Mouse (Mus musculus) cerebellum, adult 2 months (tissue): ENCODE measurements around the gene Dtnb. TPM values are rescaled to one million over a fixed set of nuclear protein-coding genes. Genes with fewer than 3 reads are reported as not detected.

ENCODE experiments used
- DNase-seq, 2 experiments: peaks; one replicate each; pipeline ENCODE4 v3.0.0; 2021
- H3K27ac ChIP-seq: fragments of 200-500 bp; 2 replicates; pipeline ENCODE4 v1.5.1; 2012; ENCODE audit warnings: low read length, control low read depth, inconsistent platforms; ENCODE audit not compliant: insufficient read depth
- H3K27me3 ChIP-seq: fragments of 200-500 bp; 2 replicates; pipeline ENCODE4 v1.6.1; 2012; ENCODE audit warnings: inconsistent platforms, mild to moderate bottlenecking, low read length, moderate library complexity; ENCODE audit not compliant: control insufficient read depth, insufficient read depth
- H3K4me1 ChIP-seq: fragments of 200-500 bp; 2 replicates; pipeline ENCODE4 v1.6.1; 2011; ENCODE audit warnings: low read length; ENCODE audit not compliant: control insufficient read depth, insufficient read depth
- H3K4me3 ChIP-seq: fragments of 200-500 bp; replicated peaks from 2 replicates; pipeline ENCODE3; 2011; ENCODE audit warnings: mild to moderate bottlenecking, low read depth, low read length, control low read depth; ENCODE audit not compliant: insufficient read depth
- CTCF ChIP-seq: fragments of 200-500 bp; IDR thresholded peaks from 2 replicates; pipeline ENCODE4 v1.5.1; 2011; ENCODE audit warnings: low read depth, mild to moderate bottlenecking, control low read depth, low read length, moderate library complexity, borderline replicate concordance; ENCODE audit not compliant: insufficient read depth
- POLR2A ChIP-seq: fragments of 200-500 bp; IDR thresholded peaks from 2 replicates; pipeline ENCODE4 v1.6.1; 2011; ENCODE audit warnings: low read length, control low read depth, borderline replicate concordance; ENCODE audit not compliant: insufficient read depth
- WGBS: fragments of 180-500 bp; shearing (Covaris S2); methylation state at CpG from one replicate; pipeline ENCODE4 v1.1.7; 2018; 5-methylcytosine and 5-hydroxymethylcytosine counted together
- polyA plus RNA-seq: library from polyadenylated mRNA; depleted of rRNA; stranded (reverse); fragments of >200 nt; gene quantifications from 2 replicates; pipeline ENCODE4 v1.2.3, GENCODE M21; 2012

Dtnb gene
- polyA plus RNA-seq, 1 experiment = 86.6 TPM

DNA sequence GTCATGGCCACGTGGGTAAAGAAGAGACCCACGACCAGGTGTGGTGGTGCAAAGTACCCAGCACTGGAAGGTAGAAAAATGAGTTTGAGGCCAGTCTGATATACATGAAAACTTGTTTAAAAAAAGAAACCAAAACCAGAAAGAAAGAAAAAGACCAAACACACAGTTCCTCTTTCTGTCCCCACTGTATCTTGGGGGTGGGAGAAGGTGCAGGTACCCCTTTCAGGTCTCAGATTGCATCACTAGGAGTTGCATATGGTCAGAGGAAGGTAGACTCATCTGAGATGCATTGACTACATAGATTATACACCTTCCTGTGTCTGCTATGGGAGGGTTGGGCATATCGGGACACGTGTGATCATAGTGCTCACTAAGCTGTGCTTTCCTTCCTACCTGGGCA lies 85.1 kb downstream of the Dtnb start:
- H3K4me1 ChIP-seq = peaks cover 7% of the 10 kb centered on the region
- WGBS = 83% methylated on average over 4 of the region's 4 CpGs
- no peak for DNase-seq
- H3K4me3 ChIP-seq = no peak overlapping the region
- H3K27me3 ChIP-seq = no peaks in the 10 kb centered on the region
- no peak overlapping the region for H3K27ac ChIP-seq
- TF ChIP-seq POLR2A (no peak), CTCF (no peak)

DNA sequence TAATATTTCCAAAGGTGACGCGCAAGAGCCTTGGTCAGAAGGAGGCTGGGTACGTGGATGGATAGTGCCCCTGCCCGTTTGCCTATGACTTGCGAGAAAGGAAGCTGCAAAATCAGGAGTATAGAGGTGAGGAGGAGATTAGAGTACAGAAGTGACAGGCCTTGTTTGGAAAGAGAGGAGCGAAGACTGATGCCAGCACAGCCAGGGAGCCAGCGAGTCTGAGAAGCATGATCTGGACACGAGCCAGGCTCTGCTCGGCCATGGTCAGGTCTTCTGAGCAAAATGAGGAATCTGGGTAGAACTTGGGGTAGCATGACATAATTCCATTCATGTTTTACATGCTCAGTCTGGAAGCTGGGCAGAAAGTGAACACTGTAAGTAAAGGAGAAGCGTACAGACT lies 85.6 kb downstream of the Dtnb start:
- peak; percentile 39 to 52 for DNase-seq
- WGBS = 42% methylated on average over 10 of the region's 10 CpGs
- Histone ChIP-seq H3K4me3 (no peak overlapping the region), H3K27me3 (no peaks in the 10 kb centered on the region), H3K4me1 (peaks cover 10% of the 10 kb centered on the region), H3K27ac (no peak overlapping the region)
- TF ChIP-seq CTCF = no peak
- no peak for TF ChIP-seq POLR2A

DNA sequence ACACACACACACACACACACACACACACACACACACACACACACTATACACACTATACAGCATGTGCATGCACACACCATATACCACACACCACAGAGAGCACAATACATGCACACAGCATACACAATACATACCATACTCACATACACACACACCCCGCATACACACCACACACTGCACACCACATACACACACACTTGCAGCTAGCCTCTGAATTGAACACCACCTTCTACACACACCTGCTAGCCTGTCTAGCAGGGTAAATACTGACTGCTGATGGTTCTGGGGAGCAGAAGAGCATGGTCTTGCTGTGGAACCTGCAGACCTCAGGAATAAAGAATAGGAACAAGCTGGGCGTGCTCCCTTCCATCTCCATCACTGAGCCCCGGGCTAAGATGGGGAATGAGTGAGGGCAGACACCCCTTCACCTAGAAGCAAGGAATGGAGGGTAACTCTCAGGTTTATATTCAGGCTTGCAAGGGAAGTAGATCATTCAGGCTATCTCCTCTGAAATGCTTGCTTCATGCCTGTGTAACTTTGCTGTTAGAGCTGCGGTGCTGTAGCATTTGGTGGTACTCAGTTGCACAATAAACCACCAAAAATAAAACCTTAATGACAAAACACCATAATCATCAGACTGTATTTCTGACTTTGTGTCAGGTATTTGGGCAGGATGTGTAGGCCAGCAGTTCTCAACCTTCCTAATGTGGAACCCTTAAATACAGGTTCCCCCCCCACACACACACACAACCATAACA lies 87.6 kb downstream of the Dtnb start:
- TF ChIP-seq CTCF (no peak), POLR2A (no peak)
- Histone ChIP-seq H3K27ac (no peak overlapping the region), H3K4me1 (peaks cover 12% of the 10 kb centered on the region), H3K27me3 (no peaks in the 10 kb centered on the region), H3K4me3 (no peak overlapping the region)
- no peak for DNase-seq
- 92% methylated on average over 4 of the region's 4 CpGs for WGBS

DNA sequence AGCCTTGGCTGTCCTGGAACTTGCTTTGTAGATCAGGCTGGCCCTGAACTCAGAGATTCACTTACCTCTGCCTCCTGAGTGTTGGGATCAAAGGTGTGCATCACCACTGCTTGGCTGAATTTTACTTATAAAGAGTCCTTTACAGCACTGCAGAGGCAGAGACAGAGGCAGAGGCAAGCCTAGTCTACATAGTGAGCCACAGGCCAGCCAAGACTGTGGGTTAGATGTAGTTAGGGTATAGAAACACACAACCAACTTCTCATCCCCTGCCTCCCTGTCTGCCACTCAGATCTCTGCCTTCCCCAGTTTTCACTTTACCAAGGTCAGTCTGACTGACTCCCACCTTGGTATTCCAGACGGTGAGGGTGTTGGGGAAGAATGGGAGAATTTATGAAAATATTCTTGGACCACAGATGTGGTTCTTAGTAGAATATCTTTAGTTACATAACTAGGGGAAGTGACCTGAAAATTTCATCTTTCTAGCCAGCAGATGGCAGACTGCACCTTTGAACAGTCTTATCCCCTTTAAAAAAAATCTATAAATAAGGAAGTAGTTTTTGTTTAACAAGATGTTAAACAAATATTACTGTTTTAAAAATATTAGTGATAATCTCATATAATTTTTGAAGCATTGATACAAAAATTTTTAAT lies 88.9 kb downstream of the Dtnb start:
- peak; percentile 45 to 59 for DNase-seq
- Histone ChIP-seq H3K4me1 (peaks cover 12% of the 10 kb centered on the region), H3K27ac (peak overlapping the region; percentile 32; the same call in 1 of the 2 replicates), H3K4me3 (no peak overlapping the region), H3K27me3 (no peaks in the 10 kb centered on the region)
- TF ChIP-seq POLR2A (no peak), CTCF (peak; percentile 25; the same call in 1 of the 2 replicates)
- WGBS = 48% methylated on average over 1 of the region's 1 CpGs

DNA sequence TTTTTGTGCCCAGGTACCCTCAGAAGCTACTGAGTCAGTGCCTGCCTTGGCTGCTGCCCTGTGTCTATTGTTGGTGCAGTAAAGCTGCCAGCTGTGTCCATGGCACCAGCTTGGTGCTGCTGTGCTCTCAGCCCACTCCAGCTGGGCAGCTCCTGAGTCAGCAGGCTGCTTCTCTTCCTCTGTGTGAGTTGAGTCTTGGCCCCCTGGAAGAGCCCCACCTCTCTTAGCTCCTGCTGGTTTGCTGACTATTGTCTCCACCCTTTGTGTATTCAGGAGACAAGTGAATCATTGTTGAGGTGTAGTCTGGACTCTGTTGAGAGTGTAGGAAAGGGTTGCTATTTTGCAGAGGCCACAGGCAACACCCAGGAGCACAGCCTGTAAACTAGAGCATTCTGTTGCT lies 90.5 kb downstream of the Dtnb start:
- peaks cover 9% of the 10 kb centered on the region for H3K4me1 ChIP-seq
- no peak overlapping the region for H3K4me3 ChIP-seq
- 0 out of 2 replicates have a peak overlapping the region, but pooled peaks have one; percentile 28 for H3K27ac ChIP-seq
- no peak for DNase-seq
- TF ChIP-seq POLR2A (no peak), CTCF (no peak)
- H3K27me3 ChIP-seq = no peaks in the 10 kb centered on the region

DNA sequence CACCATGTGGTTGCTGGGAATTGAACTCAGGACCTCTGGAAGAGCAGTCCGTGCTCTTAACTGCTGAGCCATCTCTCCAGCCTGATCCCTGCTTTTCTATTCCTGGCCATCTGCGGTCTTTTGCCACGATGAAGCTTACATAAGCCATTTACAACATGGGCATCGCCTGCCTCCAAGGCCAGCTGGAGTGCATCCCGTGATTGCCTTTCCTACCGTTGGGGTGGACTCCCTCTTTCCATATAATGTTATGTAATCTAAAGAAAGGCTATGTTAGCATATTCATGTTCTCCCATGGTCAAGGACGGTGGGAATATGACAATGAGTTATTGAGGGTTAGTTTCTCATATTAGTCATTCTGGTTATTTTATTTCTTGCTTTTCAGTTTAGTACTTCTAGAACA lies 91.2 kb downstream of the Dtnb start:
- peak; percentile 27 to 52 for DNase-seq
- Histone ChIP-seq H3K4me3 (no peak overlapping the region), H3K27ac (no peak overlapping the region), H3K4me1 (peaks cover 6% of the 10 kb centered on the region), H3K27me3 (no peaks in the 10 kb centered on the region)
- WGBS = 35% methylated on average over 7 of the region's 7 CpGs
- TF ChIP-seq CTCF = no peak
- no peak for TF ChIP-seq POLR2A

DNA sequence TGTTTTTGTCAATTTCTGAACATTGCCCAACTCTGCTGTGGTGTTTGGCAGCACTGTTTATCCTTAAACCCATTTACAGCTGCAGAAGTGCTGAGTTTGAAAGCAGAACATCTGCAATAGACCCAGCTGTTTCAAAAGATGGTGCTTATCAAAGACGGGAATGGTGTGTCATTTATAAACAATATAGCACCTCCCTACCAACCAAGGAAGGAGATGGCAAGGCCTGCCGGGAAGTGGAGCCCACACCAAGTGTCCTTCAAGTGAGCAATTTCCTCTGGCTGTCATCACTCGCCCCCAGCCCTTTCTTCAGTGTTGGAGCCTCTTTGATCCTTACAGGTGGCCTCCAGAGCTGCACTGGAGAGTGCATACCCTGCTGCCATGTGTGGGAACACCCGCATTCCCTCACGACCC lies 97.8 kb downstream of the Dtnb start:
- Histone ChIP-seq H3K27me3 (no peaks in the 10 kb centered on the region), H3K27ac (no peak overlapping the region), H3K4me3 (no peak overlapping the region), H3K4me1 (peaks cover 3% of the 10 kb centered on the region; the same call in 1 of the 2 replicates)
- no peak for DNase-seq
- 46% methylated on average over 5 of the region's 5 CpGs for WGBS
- no peak for TF ChIP-seq CTCF
- no peak for TF ChIP-seq POLR2A

DNA sequence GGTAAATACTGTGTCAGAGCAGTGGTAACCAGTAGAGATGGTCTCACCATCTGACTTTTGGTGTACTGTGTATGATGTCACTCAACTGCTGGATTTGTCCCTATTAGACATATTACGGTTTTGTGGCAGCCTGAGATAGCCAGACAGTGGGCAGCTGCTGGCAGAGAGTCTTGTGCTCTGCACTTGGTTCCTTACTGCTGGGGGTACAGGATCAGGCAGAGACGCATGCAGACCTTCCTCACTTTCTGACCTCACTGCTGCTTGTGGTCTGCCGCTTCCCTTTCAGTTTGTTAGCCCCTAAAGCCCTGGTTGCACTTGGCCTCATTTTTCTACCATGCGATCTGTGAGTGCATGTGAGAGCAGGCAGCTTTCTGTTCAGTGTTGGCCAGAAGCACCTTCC lies 98.9 kb downstream of the Dtnb start:
- TF ChIP-seq CTCF (no peak), POLR2A (no peak)
- no peak for DNase-seq
- Histone ChIP-seq H3K27me3 (no peaks in the 10 kb centered on the region), H3K4me1 (peaks cover 3% of the 10 kb centered on the region; the same call in 1 of the 2 replicates), H3K4me3 (no peak overlapping the region), H3K27ac (no peak overlapping the region)
- 47% methylated on average over 4 of the region's 4 CpGs for WGBS
